Mouse (Mus musculus) spleen, adult 2 months (tissue): ENCODE data around the gene Ust.

Experiments
- CTCF ChIP-seq: fragments of 200-500 bp; IDR thresholded peaks from 2 replicates; pipeline ENCODE4 v1.5.1; 2011; ENCODE audit warnings: mild to moderate bottlenecking, inconsistent platforms; ENCODE audit not compliant: insufficient read depth, insufficient read length, insufficient replicate concordance; ENCODE audit errors: extremely low read depth
- POLR2A ChIP-seq: fragments of 200-500 bp; IDR thresholded peaks from 2 replicates; pipeline ENCODE4 v1.6.1; 2011; ENCODE audit warnings: low read depth, low read length, inconsistent platforms

DNA sequence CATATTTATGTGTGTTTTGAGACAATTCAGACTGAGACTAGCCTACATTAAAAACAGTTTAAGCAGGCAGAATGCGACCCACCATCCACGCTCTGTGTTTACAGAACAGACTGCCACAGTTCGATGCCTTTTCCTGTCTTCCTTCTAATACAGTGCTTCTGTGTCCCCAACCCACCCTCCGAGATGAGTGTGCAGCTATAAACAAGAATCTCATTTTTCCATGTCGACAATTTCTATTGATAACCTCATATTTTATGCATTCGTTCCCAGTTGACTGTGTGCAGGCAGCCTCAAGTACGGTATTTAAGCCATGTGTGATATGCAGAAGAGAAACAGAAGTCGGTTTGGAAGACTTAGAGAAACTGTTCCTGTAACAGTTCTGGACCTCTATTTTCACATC, 6.9 kb downstream of the Ust start:
- TF ChIP-seq CTCF (no peak), POLR2A (no peak)
